Mouse (Mus musculus) intestine, postnatal 0 days (tissue): ENCODE measurements at regions not wholly inside any gene's neighbourhood (a gene's known extent, or its start where the extent isn't known, plus 50 kb on each side); places are given as distances from the start of the nearest gene placed in this dataset.

Experiments
- ATAC-seq: fragments of 200-750 bp; cut with Nextera tagmentation; 2 replicates; pipeline ENCODE4 v1.8.0; 2017; ENCODE audit warnings: mild to moderate bottlenecking, moderate TSS enrichment, moderate library complexity
- H3K27ac ChIP-seq: fragments of 300-500 bp; sonication (generic); 2 replicates; pipeline ENCODE4 v1.5.1; 2014; ENCODE audit warnings: mild to moderate bottlenecking, low read depth, low read length, moderate library complexity
- H3K27me3 ChIP-seq: fragments of 300-500 bp; sonication (generic); replicated peaks from 2 replicates; pipeline ENCODE4 v1.6.1; 2014; ENCODE audit warnings: low read length, mixed read lengths; ENCODE audit not compliant: control insufficient read depth, insufficient read depth
- H3K36me3 ChIP-seq: fragments of 300-500 bp; sonication (generic); 2 replicates; pipeline ENCODE4 v1.6.1; 2014; ENCODE audit warnings: mild to moderate bottlenecking, moderate library complexity; ENCODE audit not compliant: control insufficient read depth, insufficient read depth
- H3K4me1 ChIP-seq: fragments of 300-500 bp; sonication (generic); replicated peaks from 2 replicates; pipeline ENCODE4 v1.6.1; 2014; ENCODE audit warnings: antibody characterized with exemption, low read length, mixed read lengths; ENCODE audit not compliant: control insufficient read depth, insufficient read depth
- H3K4me2 ChIP-seq: fragments of 300-500 bp; sonication (generic); replicated peaks from 2 replicates; pipeline ENCODE4 v1.6.1; 2014; ENCODE audit warnings: low read depth, mild to moderate bottlenecking, moderate library complexity
- H3K4me3 ChIP-seq: fragments of 300-500 bp; sonication (generic); 2 replicates; pipeline ENCODE4 v1.5.1; 2014; ENCODE audit warnings: low read depth, low read length
- H3K9ac ChIP-seq: fragments of 300-500 bp; sonication (generic); 2 replicates; pipeline ENCODE4 v1.6.1; 2014; ENCODE audit warnings: mild to moderate bottlenecking, low read depth, low read length
- H3K9me3 ChIP-seq: fragments of 300-500 bp; sonication (generic); 2 replicates; pipeline ENCODE4 v1.6.1; 2016; ENCODE audit warnings: mixed run types; ENCODE audit not compliant: control insufficient read depth
- CTCF ChIP-seq: sonication (generic); IDR thresholded peaks from 2 replicates; pipeline ENCODE4 v1.5.1; 2016; ENCODE audit warnings: low read depth, mild to moderate bottlenecking, control low read depth, antibody characterized with exemption, moderate library complexity
- WGBS: fragments of 180-500 bp; shearing (Covaris S2); extraction: QIAGEN DNeasy Blood & Tissue Kit; methylation state at CpG from one replicate; pipeline ENCODE4 v1.1.7; 2014; 5-methylcytosine and 5-hydroxymethylcytosine counted together

DNA sequence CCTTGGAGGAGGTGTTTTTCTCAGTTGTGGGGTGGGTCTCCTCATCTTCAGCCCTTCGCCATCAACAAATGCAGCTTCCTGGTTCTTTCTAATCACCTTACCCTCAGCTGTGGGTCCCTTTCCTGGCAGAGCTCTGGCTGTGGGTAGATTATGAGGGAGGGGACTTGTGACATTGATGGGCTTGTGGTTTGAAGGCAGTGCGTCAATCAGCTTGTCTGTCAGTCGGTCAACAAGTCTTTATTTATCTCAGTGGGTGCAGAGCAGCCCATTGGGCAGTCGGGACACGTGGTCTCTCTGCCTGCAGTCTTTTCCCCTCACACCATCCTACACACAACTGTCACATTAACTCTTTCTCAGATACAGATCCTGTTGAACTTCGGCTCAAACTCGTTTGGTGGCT is 125.2 kb downstream of the 4930564D02Rik start:
- Histone ChIP-seq H3K27me3 (no peaks in the 10 kb centered on the region), H3K4me1 (no peaks in the 10 kb centered on the region), H3K4me3 (no peak overlapping the region), H3K27ac (no peak overlapping the region), H3K9me3 (no peaks in the 10 kb centered on the region), H3K4me2 (no peak overlapping the region), H3K9ac (no peak overlapping the region), H3K36me3 (no peaks in the 10 kb centered on the region)
- ATAC-seq: no peak
- 45% methylated on average over 7 of the region's 7 CpGs for WGBS
- no peak for TF ChIP-seq CTCF

DNA sequence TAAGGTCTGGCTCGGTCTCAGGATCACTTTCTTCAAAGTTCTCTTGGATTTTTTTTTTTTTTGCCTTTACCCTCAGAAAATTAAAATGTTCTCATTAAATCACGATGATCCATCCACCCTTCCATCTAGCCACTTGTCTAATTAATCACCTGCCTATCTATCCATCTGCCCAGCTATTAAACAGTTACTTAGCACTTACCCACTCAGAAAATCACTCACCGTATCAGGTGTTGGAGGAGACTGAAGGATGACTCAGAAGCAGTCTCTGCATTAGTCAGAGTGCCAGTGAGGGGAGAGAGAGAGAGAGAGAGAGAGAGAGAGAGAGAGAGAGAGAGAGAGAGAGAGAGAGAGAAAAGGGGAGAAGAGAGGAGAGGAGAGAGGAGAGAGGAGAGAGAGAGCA is 134.1 kb downstream of the 4930564D02Rik start:
- no peak overlapping the region for H3K4me2 ChIP-seq
- H3K36me3 ChIP-seq: no peaks in the 10 kb centered on the region
- no peak overlapping the region for H3K4me3 ChIP-seq
- no peak overlapping the region for H3K9ac ChIP-seq
- no peaks in the 10 kb centered on the region for H3K4me1 ChIP-seq
- ATAC-seq: no peak
- 76% methylated on average over 3 of the region's 3 CpGs for WGBS
- no peak overlapping the region for H3K27ac ChIP-seq
- no peaks in the 10 kb centered on the region for H3K27me3 ChIP-seq
- H3K9me3 ChIP-seq: no peaks in the 10 kb centered on the region
- no peak for TF ChIP-seq CTCF

DNA sequence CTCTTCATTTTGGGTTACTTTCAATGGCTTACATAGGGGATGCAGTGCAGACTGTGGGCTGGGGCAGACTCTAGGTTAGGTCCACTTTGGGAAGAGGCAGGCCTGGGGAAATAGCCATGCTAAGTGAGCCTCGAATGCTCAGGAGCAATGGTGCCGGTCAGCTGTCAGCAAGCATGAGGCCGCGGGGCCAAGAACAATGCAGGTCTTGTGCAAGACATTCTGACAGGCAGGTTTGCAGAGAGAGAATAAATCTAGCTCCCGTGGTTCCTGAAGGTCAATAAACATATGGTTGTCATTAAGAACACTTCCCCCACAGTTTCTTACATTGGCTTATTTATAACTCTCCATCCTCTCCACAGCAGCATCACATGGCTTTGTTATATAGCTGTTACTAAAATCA is 142.5 kb downstream of the 4930564D02Rik start:
- no peaks in the 10 kb centered on the region for H3K27me3 ChIP-seq

DNA sequence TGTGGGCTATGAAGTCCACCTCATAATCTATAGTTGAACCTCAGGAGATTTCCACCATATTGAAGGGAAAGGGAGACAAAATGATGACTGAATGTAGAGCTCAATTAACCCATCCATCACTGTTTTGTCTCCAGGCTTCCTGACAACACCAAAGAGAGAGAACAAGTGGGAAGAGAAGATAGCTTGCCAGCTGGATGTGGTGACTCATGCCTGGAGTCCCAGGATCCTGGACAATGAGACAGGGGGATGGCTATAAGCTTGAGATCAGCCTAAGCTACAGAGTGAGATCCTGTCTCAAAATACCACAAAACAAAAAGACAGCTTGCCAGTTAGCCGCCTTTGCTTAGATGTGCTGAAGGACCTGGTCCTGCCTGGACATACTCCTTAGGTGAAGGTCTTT is 144.4 kb downstream of the 4930564D02Rik start:
- Histone ChIP-seq H3K27ac (no peak overlapping the region), H3K9me3 (no peaks in the 10 kb centered on the region), H3K4me2 (no peak overlapping the region), H3K4me1 (no peaks in the 10 kb centered on the region), H3K4me3 (no peak overlapping the region), H3K36me3 (no peaks in the 10 kb centered on the region), H3K27me3 (no peaks in the 10 kb centered on the region), H3K9ac (no peak overlapping the region)
- 80% methylated on average over 1 of the region's 1 CpGs for WGBS
- ATAC-seq: no peak
- TF ChIP-seq CTCF: no peak

More for the DNA sequence above, 142.5 kb downstream of the 4930564D02Rik start:
- no peak overlapping the region for H3K4me2 ChIP-seq
- ATAC-seq: no peak
- no peak overlapping the region for H3K27ac ChIP-seq
- 63% methylated on average over 5 of the region's 5 CpGs for WGBS
- H3K9ac ChIP-seq: no peak overlapping the region
- no peaks in the 10 kb centered on the region for H3K4me1 ChIP-seq
- no peak overlapping the region for H3K4me3 ChIP-seq
- TF ChIP-seq CTCF: no peak
- no peaks in the 10 kb centered on the region for H3K9me3 ChIP-seq
- H3K36me3 ChIP-seq: no peaks in the 10 kb centered on the region

DNA sequence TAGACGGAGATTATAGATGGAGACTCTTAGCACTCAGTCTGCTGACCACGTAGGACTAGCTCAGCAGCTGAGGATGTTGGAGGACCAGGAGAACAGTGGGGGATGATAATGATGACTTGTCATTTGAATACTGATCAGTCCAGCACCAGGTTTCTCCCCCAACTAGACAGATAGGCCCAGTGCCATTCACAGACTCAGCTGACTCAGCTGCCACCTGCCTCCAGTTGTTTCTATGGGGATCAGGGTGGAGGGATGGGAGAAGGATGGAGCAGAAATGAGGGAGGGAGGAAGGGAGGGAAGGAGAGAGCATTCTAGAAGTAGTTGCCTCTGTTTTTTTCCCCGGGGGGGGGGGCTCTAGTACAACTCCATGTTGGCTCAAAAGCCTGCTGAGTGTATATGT is 145.1 kb downstream of the 4930564D02Rik start:
- WGBS: 67% methylated on average over 3 of the region's 3 CpGs
- no peak for ATAC-seq
- H3K36me3 ChIP-seq: no peaks in the 10 kb centered on the region
- no peak overlapping the region for H3K4me3 ChIP-seq
- H3K9ac ChIP-seq: no peak overlapping the region
- H3K27me3 ChIP-seq: no peaks in the 10 kb centered on the region
- H3K27ac ChIP-seq: no peak overlapping the region
- no peak overlapping the region for H3K4me2 ChIP-seq
- TF ChIP-seq CTCF: no peak
- H3K9me3 ChIP-seq: no peaks in the 10 kb centered on the region
- no peaks in the 10 kb centered on the region for H3K4me1 ChIP-seq

DNA sequence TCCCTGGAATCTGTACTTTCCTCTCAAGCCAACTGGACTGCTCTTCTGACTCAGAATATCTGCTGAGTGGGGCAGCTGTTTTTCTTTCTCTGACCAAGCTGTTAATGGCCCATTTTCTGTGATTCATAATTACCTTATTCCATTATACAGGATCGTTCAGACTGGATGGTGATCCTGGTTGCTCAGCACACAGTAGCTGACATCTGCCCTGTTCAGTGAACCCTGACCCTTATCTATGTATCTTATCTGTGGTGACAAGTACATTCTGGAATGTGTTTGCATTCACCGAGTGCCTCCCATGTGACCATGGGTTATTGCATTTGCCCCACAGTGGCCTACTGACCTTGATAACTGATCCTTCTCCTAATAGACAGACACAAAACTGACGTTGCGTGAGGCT is 148.2 kb downstream of the 4930564D02Rik start:
- H3K27me3 ChIP-seq: no peaks in the 10 kb centered on the region
- H3K4me2 ChIP-seq: no peak overlapping the region
- H3K9me3 ChIP-seq: no peaks in the 10 kb centered on the region
- no peak for TF ChIP-seq CTCF
- 24% methylated on average over 4 of the region's 4 CpGs for WGBS
- ATAC-seq: peak; percentile 84
- no peaks in the 10 kb centered on the region for H3K36me3 ChIP-seq
- H3K4me1 ChIP-seq: no peaks in the 10 kb centered on the region
- H3K9ac ChIP-seq: no peak overlapping the region
- H3K27ac ChIP-seq: no peak overlapping the region
- H3K4me3 ChIP-seq: no peak overlapping the region

DNA sequence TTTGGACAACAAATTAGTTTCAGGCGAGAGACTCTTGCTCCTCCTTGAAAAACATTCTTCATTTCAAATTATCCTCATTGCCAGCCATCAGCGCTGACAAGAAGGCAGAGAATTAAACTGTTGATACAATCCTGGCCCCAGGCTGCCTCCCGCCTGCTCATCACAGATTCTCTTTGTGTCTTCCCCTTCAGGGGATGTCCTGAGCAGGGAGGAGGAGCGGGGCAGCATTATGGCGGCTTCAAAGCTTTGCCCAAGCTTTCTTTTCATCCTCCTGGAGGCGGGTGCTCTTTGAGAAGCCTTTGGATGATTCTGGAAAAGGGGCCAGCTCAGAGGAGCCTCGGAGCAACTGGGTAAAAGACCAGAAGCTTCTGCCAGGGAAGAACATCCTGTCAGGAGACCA is 149.1 kb downstream of the 4930564D02Rik start:
- TF ChIP-seq CTCF: no peak
- no peaks in the 10 kb centered on the region for H3K4me1 ChIP-seq
- no peak overlapping the region for H3K9ac ChIP-seq
- H3K9me3 ChIP-seq: no peaks in the 10 kb centered on the region
- 64% methylated on average over 7 of the region's 7 CpGs for WGBS
- no peaks in the 10 kb centered on the region for H3K27me3 ChIP-seq
- no peaks in the 10 kb centered on the region for H3K36me3 ChIP-seq
- H3K4me2 ChIP-seq: no peak overlapping the region
- ATAC-seq: no peak
- no peak overlapping the region for H3K4me3 ChIP-seq
- no peak overlapping the region for H3K27ac ChIP-seq
